Mouse (Mus musculus): Measurements from ENCODE around the gene Lmx1a. TPM values are rescaled to one million over a fixed set of nuclear protein-coding genes. Genes with fewer than 3 reads are reported as not detected.
A peak's percentile ranks its signal among the peaks of the same experiment; 100 is the strongest.

Gene Lmx1a
- polyA plus RNA-seq, 1 experiment from 2014 or later = 7.1 TPM

DNA sequence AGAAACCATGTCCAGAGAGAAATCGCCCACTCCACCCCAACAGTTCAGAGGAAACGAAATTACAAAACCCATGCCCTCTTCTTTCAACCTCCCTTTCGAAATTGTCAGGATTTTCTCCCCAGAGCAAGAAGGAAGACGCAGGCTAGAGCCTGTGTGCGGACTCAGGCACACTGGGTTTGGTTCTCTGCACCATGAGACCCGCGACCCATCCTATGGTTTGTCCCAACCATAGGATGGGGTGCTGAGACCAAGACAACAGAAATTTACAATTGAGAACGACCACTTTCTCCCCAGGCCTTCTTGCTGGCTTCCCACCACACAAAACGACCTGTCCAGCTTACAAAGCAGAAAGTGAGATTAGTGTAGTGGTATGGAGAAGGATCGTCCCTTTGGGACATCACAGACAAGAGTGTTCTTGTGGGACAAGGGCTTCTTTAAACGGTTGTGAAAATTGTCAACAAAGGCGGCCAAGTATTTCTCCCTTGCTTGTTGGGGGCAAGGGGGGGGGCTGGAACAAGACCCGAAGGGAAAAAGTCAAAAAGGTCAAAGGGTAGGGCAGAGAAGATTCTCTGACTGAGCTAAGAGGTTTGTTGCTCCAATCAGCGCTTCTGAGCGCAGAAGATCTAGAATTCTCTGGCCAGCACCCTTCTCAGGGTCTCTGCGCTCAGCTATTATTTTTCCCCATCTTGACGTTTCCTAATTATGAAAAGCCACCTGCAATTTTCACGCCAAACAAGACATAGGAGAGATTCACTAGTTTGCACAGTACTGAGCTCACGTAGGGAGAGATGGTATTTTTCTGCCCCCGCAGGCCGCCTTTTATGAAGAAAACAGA, 1.9 kb downstream of the Lmx1a start:
- Histone ChIP-seq H3K4me3 (ENCODE audit: low read depth, low read length) (0 out of 2 replicates have a peak overlapping the region, but pooled peaks have one; percentile 5), H3K27me3 (ENCODE audit: control insufficient read depth, insufficient read depth, low read length) (peaks cover 83% of the 10 kb centered on the region), H3K9me3 (ENCODE audit: control insufficient read depth, low read length) (no peaks in the 10 kb centered on the region; the same call in 1 of the 2 replicates), H3K4me1 (replicated peaks; ENCODE audit: control insufficient read depth, insufficient read depth, low read length) (peaks cover 9% of the 10 kb centered on the region), H3K4me2 (ENCODE audit: low read depth, low read length, severe bottlenecking) (peak overlapping the region; percentile 19; the same call in 1 of the 2 replicates), H3K9ac (ENCODE audit: low read length) (no peak overlapping the region), H3K27ac (ENCODE audit: low read depth, low read length) (no peak overlapping the region), H3K36me3 (ENCODE audit: control insufficient read depth, insufficient read depth, low read length) (no peaks in the 10 kb centered on the region)
- ATAC-seq (replicated peaks; ENCODE audit: low FRiP score) = no peak
- peak; percentile 57 for DNase-seq (ENCODE audit: low spot score)
- WGBS = 2% methylated on average over 21 of the region's 21 CpGs

DNA sequence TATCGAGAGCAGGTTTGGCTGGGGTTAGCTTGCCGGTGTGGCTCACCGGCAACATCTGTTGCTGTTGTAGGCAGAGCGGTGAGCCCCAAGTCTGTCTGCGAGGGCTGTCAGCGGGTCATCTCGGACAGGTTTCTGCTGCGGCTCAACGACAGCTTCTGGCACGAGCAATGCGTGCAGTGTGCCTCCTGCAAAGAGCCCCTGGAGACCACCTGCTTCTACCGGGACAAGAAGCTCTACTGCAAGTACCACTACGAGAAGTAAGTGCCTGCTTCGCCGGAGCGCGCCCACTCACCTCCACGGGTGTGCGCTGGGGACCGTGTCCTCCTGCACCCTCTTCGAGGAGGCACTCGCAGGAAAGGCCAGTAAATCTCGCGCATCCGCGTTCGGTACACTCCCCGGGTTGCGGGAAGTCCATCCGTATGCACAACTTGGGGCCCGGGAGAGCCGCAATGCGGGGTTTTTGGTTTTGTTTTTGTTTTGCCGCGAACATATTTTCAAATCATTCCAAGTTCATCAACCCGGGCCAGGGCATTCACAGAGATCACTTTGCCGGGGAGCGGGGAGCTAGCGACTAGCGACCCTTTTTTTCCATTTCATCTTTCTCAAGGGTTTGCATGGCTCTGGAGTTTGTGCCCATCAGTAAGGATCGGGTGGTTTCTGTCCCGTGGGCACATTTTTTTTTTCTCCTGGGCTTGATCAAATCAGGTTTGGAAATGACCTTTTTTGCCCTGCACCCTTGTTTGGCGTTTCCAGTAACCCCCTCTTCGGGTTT, 3.1 kb downstream of the Lmx1a start:
- Histone ChIP-seq H3K4me1 (replicated peaks; ENCODE audit: control insufficient read depth, insufficient read depth, low read length) (peaks cover 9% of the 10 kb centered on the region), H3K9ac (ENCODE audit: low read length) (peak overlapping the region; percentile 0; the same call in 1 of the 2 replicates), H3K4me3 (ENCODE audit: low read depth, low read length) (peak overlapping the region; percentile 25), H3K36me3 (ENCODE audit: control insufficient read depth, insufficient read depth, low read length) (no peaks in the 10 kb centered on the region), H3K4me2 (ENCODE audit: low read depth, low read length, severe bottlenecking) (peak overlapping the region; percentile 29), H3K27ac (ENCODE audit: low read depth, low read length) (no peak overlapping the region), H3K27me3 (ENCODE audit: control insufficient read depth, insufficient read depth, low read length) (peaks cover 84% of the 10 kb centered on the region), H3K9me3 (ENCODE audit: control insufficient read depth, low read length) (no peaks in the 10 kb centered on the region)
- under 1% methylated on average over 44 of the region's 44 CpGs for WGBS
- peak; percentile 69 for DNase-seq (ENCODE audit: low spot score)
- no peak for ATAC-seq (replicated peaks; ENCODE audit: low FRiP score)

DNA sequence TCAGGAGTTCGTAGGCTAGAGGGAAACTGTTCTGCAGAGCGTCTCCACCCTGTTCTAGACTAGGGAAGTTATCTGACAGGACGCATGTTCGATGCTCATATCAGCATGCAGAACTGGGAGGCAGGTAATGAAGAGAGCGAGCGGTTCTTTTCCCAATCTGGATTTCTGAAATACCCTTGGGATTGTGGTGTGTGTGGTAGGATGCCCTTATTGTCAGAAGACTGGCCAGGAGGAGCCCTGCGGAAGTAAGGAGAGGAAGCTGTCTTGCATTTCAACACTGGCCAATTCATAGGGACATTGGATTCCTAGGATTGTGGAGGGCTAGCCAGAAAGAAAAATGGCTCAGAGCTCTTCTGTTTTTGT, 3.6 kb downstream of the Lmx1a start:
- Histone ChIP-seq H3K4me1 (replicated peaks; ENCODE audit: control insufficient read depth, insufficient read depth, low read length) (peaks cover 9% of the 10 kb centered on the region), H3K9me3 (ENCODE audit: control insufficient read depth, low read length) (no peaks in the 10 kb centered on the region), H3K4me2 (ENCODE audit: low read depth, low read length, severe bottlenecking) (peak overlapping the region; percentile 26; the same call in 1 of the 2 replicates), H3K27ac (ENCODE audit: low read depth, low read length) (no peak overlapping the region), H3K9ac (ENCODE audit: low read length) (no peak overlapping the region), H3K36me3 (ENCODE audit: control insufficient read depth, insufficient read depth, low read length) (no peaks in the 10 kb centered on the region), H3K4me3 (ENCODE audit: low read depth, low read length) (no peak overlapping the region; the same call in 1 of the 2 replicates), H3K27me3 (ENCODE audit: control insufficient read depth, insufficient read depth, low read length) (peaks cover 79% of the 10 kb centered on the region)
- no peak for ATAC-seq (replicated peaks; ENCODE audit: low FRiP score)
- no peak for DNase-seq (ENCODE audit: low spot score)
- WGBS = 2% methylated on average over 7 of the region's 7 CpGs

DNA sequence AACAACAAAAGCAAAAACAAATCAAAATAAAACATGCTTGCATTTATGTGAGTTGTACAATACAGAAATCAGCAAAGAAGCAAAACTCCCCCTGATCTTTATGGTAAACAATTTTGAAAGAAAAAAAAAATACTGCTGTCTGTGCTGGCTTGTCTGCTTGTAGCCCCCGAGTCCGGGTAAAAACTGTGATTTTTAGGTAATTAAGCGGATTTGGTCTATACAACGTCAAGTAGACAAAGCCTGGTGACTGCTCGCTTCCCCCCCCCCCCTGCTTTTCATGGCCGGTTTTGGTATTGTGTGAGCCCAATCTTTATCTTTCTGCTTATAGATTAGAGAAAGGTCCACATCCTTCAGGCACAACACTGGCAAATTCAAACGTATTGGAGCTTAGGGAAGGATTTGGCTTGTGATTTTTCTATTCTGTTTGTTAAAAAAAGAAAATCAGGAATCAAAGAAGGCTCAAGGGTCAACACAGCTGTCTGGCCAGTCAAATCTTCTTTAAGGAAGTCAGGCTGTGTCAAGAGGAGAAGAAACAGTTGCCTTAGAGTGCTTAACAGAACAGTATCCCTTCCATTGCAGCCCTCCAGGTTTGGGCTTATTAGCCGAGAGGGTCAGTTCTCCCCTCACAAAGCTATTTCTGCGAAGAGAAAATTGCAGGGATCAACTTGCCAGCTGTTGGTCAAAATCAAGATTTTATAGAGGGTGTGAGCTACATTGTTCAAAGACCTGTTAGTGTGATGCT, 4.6 kb downstream of the Lmx1a start:
- H3K27ac ChIP-seq (ENCODE audit: low read depth, low read length) = no peak overlapping the region
- 1% methylated on average over 9 of the region's 9 CpGs for WGBS

DNA sequence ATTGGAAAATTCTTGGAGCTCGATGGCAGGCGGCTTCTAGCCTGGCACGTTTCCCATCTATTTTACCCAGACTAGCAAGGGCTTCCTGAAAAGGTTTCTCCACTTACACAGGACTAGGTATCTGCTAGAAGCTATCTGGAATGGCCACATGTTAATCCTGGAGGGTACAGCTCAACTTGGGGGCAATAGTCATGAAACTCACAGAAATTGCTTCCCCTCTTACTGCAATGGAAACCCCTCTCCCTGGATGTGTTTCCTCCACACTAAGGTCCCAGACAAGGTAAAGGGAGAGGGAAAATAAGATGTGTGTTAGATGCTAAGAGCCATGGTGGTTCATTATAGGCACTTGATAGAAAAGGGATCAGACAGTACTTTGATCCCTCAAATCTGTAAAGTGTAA, 5.7 kb downstream of the Lmx1a start:
- Histone ChIP-seq H3K27ac (ENCODE audit: low read depth, low read length) (no peak overlapping the region), H3K9ac (ENCODE audit: low read length) (no peak overlapping the region), H3K4me2 (ENCODE audit: low read depth, low read length, severe bottlenecking) (no peak overlapping the region), H3K9me3 (ENCODE audit: control insufficient read depth, low read length) (no peaks in the 10 kb centered on the region), H3K4me1 (replicated peaks; ENCODE audit: control insufficient read depth, insufficient read depth, low read length) (no peaks in the 10 kb centered on the region; the same call in 1 of the 2 replicates), H3K27me3 (ENCODE audit: control insufficient read depth, insufficient read depth, low read length) (peaks cover 81% of the 10 kb centered on the region), H3K4me3 (ENCODE audit: low read depth, low read length) (no peak overlapping the region), H3K36me3 (ENCODE audit: control insufficient read depth, insufficient read depth, low read length) (no peaks in the 10 kb centered on the region)
- ATAC-seq (replicated peaks; ENCODE audit: low FRiP score) (no peak), DNase-seq (ENCODE audit: low spot score) (no peak)
- 12% methylated on average over 3 of the region's 3 CpGs for WGBS

More for the DNA sequence above, 4.6 kb downstream of the Lmx1a start:
- DNase-seq (ENCODE audit: low spot score) (no peak), ATAC-seq (replicated peaks; ENCODE audit: low FRiP score) (no peak)
- Histone ChIP-seq H3K4me3 (ENCODE audit: low read depth, low read length) (no peak overlapping the region), H3K4me2 (ENCODE audit: low read depth, low read length, severe bottlenecking) (no peak overlapping the region), H3K4me1 (replicated peaks; ENCODE audit: control insufficient read depth, insufficient read depth, low read length) (peaks cover 5% of the 10 kb centered on the region), H3K27me3 (ENCODE audit: control insufficient read depth, insufficient read depth, low read length) (peaks cover 79% of the 10 kb centered on the region), H3K9ac (ENCODE audit: low read length) (no peak overlapping the region), H3K36me3 (ENCODE audit: control insufficient read depth, insufficient read depth, low read length) (no peaks in the 10 kb centered on the region), H3K9me3 (ENCODE audit: control insufficient read depth, low read length) (no peaks in the 10 kb centered on the region)

DNA sequence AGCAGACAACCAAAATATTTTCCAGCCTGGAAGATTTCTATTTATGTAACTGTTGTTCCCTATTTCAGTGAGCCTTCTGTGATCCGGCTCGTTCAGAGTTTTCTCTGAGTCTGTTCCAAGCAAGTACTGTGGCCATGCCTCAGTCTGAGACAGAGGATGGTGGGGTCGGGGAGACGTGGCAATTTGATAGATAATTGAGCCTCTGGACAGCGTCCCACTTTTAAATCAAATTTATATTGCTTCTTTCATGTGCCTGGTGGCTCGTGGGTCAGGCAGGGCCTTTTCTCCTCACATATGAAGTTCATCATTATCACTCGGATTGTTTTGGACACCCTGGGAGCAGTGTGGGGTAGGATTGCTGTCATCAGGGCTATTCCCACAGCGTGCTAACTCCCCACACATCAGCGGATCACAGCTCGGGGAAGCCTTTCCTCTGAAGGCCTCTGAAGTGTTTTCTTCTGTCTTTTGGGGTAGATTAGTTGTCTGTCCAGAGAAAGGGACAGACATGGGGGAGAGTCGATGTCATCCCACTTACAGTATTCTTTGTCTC, 6.9 kb downstream of the Lmx1a start:
- Histone ChIP-seq H3K4me3 (ENCODE audit: low read depth, low read length) (no peak overlapping the region), H3K27me3 (ENCODE audit: control insufficient read depth, insufficient read depth, low read length) (peaks cover 75% of the 10 kb centered on the region), H3K27ac (ENCODE audit: low read depth, low read length) (no peak overlapping the region), H3K9me3 (ENCODE audit: control insufficient read depth, low read length) (no peaks in the 10 kb centered on the region), H3K36me3 (ENCODE audit: control insufficient read depth, insufficient read depth, low read length) (no peaks in the 10 kb centered on the region), H3K9ac (ENCODE audit: low read length) (no peak overlapping the region), H3K4me1 (replicated peaks; ENCODE audit: control insufficient read depth, insufficient read depth, low read length) (no peaks in the 10 kb centered on the region; the same call in 1 of the 2 replicates), H3K4me2 (ENCODE audit: low read depth, low read length, severe bottlenecking) (no peak overlapping the region)
- 31% methylated on average over 11 of the region's 11 CpGs for WGBS
- DNase-seq (ENCODE audit: low spot score) = no peak
- no peak for ATAC-seq (replicated peaks; ENCODE audit: low FRiP score)

DNA sequence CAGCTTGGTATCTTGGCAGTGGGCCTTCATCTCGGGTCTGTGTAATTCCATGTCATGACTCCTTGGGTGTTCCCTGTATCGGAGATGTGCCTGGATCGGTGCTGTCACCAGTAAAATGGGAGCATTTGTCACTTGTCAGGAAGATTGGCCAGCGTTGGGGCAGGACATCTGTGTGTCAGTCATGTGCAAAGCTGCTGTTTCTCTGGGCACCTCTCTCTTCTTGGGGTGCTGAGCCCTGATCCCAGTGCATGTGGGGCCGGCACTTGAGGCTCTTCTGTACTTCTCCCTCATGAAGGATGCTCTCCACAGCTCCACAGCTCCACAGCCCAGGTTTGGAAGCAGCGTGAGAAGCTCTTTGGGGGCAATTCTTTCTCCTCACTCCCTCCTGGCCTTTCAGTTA, 10.7 kb downstream of the Lmx1a start:
- Histone ChIP-seq H3K27ac (ENCODE audit: low read depth, low read length) (no peak overlapping the region), H3K4me3 (ENCODE audit: low read depth, low read length) (no peak overlapping the region), H3K27me3 (ENCODE audit: control insufficient read depth, insufficient read depth, low read length) (peaks cover 46% of the 10 kb centered on the region), H3K4me2 (ENCODE audit: low read depth, low read length, severe bottlenecking) (no peak overlapping the region), H3K36me3 (ENCODE audit: control insufficient read depth, insufficient read depth, low read length) (no peaks in the 10 kb centered on the region), H3K9ac (ENCODE audit: low read length) (no peak overlapping the region), H3K4me1 (replicated peaks; ENCODE audit: control insufficient read depth, insufficient read depth, low read length) (no peaks in the 10 kb centered on the region), H3K9me3 (ENCODE audit: control insufficient read depth, low read length) (no peaks in the 10 kb centered on the region; the same call in 1 of the 2 replicates)
- WGBS = 23% methylated on average over 6 of the region's 6 CpGs
- DNase-seq (ENCODE audit: low spot score) (no peak), ATAC-seq (replicated peaks; ENCODE audit: low FRiP score) (0 out of 2 replicates have a peak, but pooled peaks have one; percentile 24)

DNA sequence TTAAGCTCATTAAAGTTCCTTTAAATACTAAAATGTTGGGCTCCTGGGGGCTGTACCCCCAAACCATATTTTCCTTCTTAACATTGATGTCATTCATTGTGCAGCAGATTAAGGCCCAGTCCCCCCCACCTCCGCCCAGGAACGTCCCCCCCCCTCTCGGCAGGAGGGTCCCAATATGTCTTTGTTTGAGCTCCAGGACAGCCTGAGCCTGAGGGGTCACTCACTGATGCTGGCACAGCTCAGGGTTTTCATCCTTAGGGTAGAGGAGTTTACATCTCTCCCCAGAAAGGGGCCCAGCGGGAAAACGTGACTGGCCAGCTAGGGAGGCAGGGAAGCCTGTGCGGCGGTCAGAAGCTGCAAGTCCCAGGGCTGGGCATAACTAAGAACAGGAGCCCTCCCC, 11.2 kb downstream of the Lmx1a start:
- H3K9ac ChIP-seq (ENCODE audit: low read length) = no peak overlapping the region
- no peak overlapping the region for H3K27ac ChIP-seq (ENCODE audit: low read depth, low read length)
- H3K36me3 ChIP-seq (ENCODE audit: control insufficient read depth, insufficient read depth, low read length) = no peaks in the 10 kb centered on the region
- ATAC-seq (replicated peaks; ENCODE audit: low FRiP score) = peak; percentile 61
- H3K4me3 ChIP-seq (ENCODE audit: low read depth, low read length) = no peak overlapping the region
- H3K4me2 ChIP-seq (ENCODE audit: low read depth, low read length, severe bottlenecking) = no peak overlapping the region
- peaks cover 41% of the 10 kb centered on the region for H3K27me3 ChIP-seq (ENCODE audit: control insufficient read depth, insufficient read depth, low read length)
- peak; percentile 60 for DNase-seq (ENCODE audit: low spot score)
- H3K9me3 ChIP-seq (ENCODE audit: control insufficient read depth, low read length) = no peaks in the 10 kb centered on the region; the same call in 1 of the 2 replicates
- H3K4me1 ChIP-seq (replicated peaks; ENCODE audit: control insufficient read depth, insufficient read depth, low read length) = no peaks in the 10 kb centered on the region
- WGBS = 3% methylated on average over 7 of the region's 7 CpGs

Data from forebrain, embryonic 11.5 days (tissue).